Mouse (Mus musculus) left cerebral cortex, adult 8-10 months (tissue): ENCODE results near the gene Cux2. TPM values are rescaled to one million over a fixed set of nuclear protein-coding genes. Genes with fewer than 3 reads are reported as not detected.

Experiments used
- microRNA-seq, 2 experiments: library from miRNA; unstranded; fragments of <30 nt; microRNA quantifications; one replicate each; pipeline ENCODE4 v1.2.0; 2022
- total RNA-seq, 4 experiments: library from RNA; stranded (reverse); gene quantifications; 2 replicates each; pipeline ENCODE4 v1.2.4; 2022

The Cux2 gene
- total RNA-seq, 4 experiments from 2014 or later, result 150 to 185 (median 160) TPM

Small RNA genes lying within 50 kb of the gene (microRNA-seq; reads per million reads assigned to microRNA genes)
- gene Mir7031, result 5.5 to 8.2 reads per million in 2 experiments

Other genes with a start within 250 kb of the Cux2 start
- 10 to 100 TPM; 17.9 to 22.1 (median 19.9) TPM for gene Sh2b3, start 212.5 kb downstream of the Cux2 start, total RNA-seq
- gene Pheta1, start 201.1 kb downstream of the Cux2 start, total RNA-seq, result 10 to 100 TPM in 2 of 4 experiments, 1 to 10 TPM in 2; 9.3 to 11.0 (median 9.7) TPM
- gene Myl2, start 50.8 kb upstream of the Cux2 start, total RNA-seq, result 1 to 10 TPM; 2.4 to 9.2 (median 3.9) TPM
- gene Ccdc63, start 90.7 kb upstream of the Cux2 start, total RNA-seq, result 1 to 10 TPM in 1 of 4 experiments, under 1 TPM in 3; 0.53 to 1.4 (median 0.68) TPM
- 100 to 1,000 TPM; 197 to 231 (median 211) TPM for gene Ppp1cc, start 108.2 kb upstream of the Cux2 start, total RNA-seq
- 10 to 100 TPM in 1 of 4 experiments, 1 to 10 TPM in 3; 4.2 to 11.2 (median 6.9) TPM for gene Hvcn1, start 156.7 kb upstream of the Cux2 start, total RNA-seq
- gene Tctn1, start 214.4 kb upstream of the Cux2 start, total RNA-seq, result 10 to 100 TPM; 15.0 to 16.6 (median 15.7) TPM
- gene Pptc7, start 234.3 kb upstream of the Cux2 start, total RNA-seq, result 10 to 100 TPM; 44.8 to 52.2 (median 48.8) TPM